Mouse (Mus musculus) left cerebral cortex, postnatal 25 days (tissue): ENCODE results near the gene Akr7a5. TPM values are rescaled to one million over a fixed set of nuclear protein-coding genes. Genes with fewer than 3 reads are reported as not detected.
A peak's percentile ranks its signal among the peaks of the same experiment; 100 is the strongest.

Source experiments
- DNase-seq, 2 experiments: peaks; one replicate each; pipeline ENCODE4 v3.0.0; 2022; ENCODE audit warnings: low spot score in 2 of 2, mixed read lengths in 1 of 2
- intact Hi-C: fragments of 180-260 bp; cut with DNase I; formaldehyde crosslinking; loops from one replicate; pipeline ENCODE4 v1.15.1; 2025
- microRNA-seq, 2 experiments: library from miRNA; unstranded; fragments of <30 nt; microRNA quantifications; one replicate each; pipeline ENCODE4 v1.2.0; 2022
- total RNA-seq, 2 experiments: library from RNA; stranded (reverse); gene quantifications; 2 replicates each; pipeline ENCODE4 v1.2.3; 2021

Gene Akr7a5
- total RNA-seq, 2 experiments from 2014 or later = 24.4 to 30.1 TPM

DNA sequence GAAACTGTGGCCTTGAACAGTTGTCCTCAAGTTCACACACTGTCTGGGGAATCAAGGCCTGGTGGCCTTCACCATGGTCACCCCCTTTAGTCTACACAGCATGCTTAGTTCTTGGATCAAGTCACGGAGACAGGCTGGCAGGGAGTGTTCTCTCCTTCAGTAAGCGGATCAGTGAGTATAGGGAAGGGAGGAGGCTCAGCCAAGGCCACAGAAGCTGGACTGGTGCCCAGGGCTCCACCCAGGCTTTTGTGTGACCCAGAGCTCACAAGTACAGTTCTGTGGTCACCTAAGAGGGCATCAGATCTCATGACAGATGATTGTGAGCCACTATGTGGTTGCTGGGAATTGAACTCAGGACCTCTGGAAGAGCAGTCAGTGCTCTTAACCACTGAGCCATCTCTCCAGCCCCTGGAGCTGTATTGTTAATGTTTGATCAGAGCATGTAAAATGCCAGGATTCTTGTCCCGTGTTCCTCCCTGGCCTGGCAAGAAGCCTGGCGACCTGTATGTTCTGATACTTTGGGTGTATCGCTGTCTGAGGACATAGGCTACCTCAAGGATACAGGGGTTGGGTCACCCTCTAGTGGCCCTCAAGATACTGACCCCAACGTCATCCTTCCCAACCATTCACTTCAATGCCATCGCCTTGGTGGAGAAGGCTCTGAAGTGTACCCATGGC, 31.2 kb downstream of the Akr7a5 start:
- no peak for DNase-seq
- intact Hi-C loops = no loop called here

DNA sequence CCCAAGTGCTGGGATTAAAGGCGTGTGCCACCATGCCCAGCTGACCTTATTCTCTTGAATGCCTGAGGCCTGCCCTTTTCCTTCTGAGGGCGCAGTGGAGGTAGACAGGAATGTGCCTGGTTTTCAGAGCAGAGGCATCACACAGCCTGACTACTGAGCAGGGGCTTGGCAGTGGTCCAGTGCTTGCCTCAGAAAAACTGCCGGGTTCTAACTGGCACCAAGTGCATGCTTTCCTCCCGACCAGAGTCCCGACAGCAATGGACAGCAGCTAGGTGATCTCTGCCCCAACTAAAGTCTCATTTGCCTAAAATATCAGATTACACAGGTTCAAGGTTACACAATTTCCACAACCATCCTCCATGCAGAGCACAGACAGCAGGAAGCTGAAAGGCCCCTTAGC, 33.2 kb downstream of the Akr7a5 start:
- intact Hi-C loops = no loop called here
- peak; percentile 34 to 48 for DNase-seq

DNA sequence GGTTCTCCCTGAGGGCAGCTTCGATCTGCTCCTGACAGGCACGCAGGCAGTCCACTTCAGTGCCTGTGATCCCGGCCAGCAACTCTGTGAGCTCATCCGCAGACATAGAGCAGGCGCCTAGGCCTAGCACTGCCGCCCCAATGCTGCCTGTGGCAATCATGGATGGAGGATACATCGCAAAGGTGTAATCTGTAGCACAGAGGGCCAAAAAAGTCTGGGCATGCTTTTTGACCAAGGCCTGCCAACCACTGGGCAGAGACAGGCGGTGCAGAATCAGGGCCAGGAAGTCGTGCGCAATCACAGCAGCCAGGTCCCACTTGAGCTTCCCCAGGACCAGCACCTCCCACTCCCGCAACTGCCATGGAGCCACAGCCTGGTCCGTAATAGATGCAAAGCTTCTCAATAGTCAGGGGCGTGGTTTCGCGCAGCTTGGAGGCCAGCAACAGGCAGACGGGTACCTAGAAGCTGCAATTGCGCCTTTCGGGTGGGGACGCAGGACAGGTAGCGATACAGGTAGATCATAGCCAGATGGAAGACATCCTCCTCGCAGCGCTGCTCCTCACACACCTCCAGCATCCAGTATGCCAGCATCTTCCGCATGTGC, 35.0 kb downstream of the Akr7a5 start:
- DNase-seq = no peak
- intact Hi-C loops = no loop called here

DNA sequence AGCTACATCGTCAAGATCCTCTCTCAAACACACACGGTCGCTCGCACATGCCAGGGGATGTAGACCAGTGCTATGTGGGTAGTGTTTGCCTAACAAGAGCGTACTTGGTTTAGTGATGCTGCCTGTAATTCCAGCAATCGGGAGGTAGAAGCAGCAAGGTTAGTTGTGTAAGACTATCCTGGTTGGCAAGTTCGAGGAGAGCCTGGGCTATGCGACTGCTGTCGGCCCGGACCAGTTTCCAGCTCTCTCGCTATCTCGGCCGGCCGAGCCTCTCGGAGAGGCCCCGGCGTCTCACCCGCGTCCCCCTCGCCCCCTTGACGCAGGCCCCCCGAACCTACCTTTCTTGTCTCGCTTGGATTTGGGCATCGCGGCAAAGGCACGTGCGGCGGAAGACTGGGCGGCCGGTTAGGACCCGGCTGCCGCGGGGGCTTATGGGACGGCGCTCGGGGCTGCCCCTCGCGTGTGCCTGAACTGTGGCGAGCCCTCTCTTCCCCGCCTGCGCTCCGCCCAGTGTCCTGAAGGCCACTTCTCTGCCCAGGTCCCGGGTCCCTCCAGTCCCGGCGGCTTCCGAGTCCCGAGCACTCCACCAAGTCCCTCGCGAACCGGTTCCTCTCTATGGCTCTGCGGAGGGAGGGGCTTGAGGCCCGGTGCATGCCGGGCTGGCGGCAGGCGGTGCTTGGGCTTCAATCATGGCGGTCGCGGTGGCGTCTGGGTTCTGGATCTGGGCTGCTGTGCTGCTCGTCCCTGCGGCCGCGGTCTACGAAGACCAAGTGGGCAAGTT, 41.6 kb downstream of the Akr7a5 start, which contains the start of the genes Mrto4, Emc1 and Ubr4:
Gene Mrto4, minus strand, starts transcription at position 646 of the 781 bp plus-strand sequence.
Gene Emc1, plus strand, starts transcription at position 657 of the 781 bp plus-strand sequence.
Gene Ubr4, plus strand, starts transcription at position 679 of the 781 bp plus-strand sequence.
- peak; percentile 88 to 89 for DNase-seq
- intact Hi-C loops = loop anchor here (1.0 kb wide), 2 partner anchors 28 to 42 kb away; partner anchors contain the start of genes Akr7a5 and Pqlc2

DNA sequence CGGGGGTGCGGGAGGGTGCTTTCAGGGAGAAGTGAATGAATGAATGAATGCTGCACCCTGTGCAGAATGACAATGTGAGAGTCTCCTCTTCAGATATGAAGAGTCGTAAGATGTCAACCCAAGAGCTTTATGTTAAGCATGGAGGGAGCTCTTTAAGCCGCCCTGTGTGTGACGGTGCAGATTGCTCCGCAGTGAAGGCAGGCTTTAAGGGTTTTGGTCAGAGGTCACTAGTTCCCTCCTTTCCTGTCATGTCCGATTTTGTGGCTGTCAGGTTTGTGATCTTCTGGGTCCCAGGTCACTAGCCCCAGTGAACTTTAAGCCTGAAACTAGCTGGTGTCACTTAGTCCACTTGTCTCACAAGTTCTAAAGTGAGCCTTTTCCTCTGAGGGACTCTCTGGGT, 42.3 kb downstream of the Akr7a5 start:
- DNase-seq = no peak
- intact Hi-C loops = loop anchor here (1.0 kb wide), 2 partner anchors 27 to 43 kb away; partner anchors contain the start of genes Akr7a5 and Pqlc2

DNA sequence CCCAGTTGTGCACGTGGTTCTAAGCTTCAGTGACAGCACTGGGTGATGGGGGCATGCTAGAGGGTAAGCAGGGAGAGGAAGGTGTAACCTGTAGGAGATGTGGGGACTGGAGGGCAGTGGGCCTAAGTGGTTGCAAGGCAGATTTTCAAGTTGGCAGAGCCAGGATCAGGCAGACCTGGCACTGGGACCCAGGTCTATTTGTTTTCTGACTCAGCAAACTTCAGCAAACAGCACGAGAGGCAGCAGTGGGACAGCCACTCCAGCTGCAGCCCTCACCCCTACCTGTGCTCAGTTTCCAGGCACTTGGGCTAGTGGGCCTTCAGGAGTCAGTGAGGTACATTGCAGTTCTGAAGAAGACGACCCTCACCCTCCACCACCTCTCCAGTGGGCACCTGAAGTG, 46.7 kb downstream of the Akr7a5 start:
- DNase-seq = no peak
- intact Hi-C loops = no loop called here

DNA sequence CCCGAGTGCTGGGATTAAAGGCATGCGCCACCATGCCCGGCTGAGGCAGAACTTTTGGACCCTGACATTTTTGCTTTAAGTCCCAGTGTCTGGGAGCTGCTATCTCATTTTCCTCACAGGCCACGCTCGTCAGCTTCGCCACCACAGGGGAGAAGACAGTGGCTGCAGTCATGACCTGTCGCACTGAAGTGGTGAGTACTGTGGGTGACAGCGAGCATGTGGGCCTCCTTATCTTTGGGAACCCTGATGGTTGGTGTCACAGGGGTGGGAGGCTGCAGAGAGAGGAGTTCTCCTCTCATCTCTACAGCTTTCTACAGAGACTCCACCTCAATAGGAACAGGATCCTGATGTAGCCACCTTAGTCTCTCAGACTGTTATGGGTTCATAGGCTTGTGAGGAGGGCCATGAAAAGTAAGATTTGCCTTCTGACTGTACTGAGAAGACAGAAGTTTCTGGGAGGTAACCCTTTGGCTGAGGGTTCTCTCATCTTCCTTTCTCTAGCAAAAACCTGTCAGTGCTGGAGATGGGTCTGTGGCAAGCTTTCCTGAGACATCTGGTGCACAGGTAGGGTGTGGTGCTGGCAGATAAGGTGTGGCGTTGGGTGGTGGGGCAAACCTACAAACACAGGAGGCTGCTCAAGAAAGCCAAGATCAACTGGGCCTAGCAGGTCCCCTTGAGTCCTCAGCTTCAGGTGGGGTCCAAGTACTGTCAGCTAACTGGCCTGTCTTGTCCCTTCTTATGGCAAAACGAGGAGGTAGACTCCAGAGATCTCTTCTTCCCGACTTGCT, 50.4 kb downstream of the Akr7a5 start:
- intact Hi-C loops = no loop called here
- no peak for DNase-seq

DNA sequence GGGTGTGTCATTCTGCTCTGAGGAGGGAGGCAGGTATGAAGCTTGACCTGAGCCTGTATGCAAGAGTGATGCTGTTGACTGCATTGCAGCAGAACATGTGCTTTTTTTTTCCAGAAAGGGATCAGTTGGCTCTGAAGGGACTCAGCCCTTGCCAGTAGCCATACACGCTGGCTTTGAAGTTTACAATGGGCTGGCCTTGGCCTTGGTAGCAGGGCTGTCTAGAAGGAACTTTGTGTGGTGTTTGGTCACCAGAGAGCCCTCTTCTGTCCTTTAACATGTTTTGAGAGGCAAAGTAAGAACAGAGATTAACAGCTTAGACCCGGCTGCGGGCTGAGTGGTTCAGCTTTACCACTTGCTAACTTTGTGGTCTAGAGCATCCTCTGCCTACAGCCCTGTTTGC, 56.8 kb downstream of the Akr7a5 start:
- intact Hi-C loops = no loop called here
- no peak for DNase-seq

Small RNA genes within 50 kb of the gene (microRNA-seq; reads per million reads assigned to microRNA genes)
- gene Gm24245 (0 reads per million in 2 experiments), gene Gm25732 (0.25 to 1.3 reads per million in 2 experiments)

Other genes starting within 250 kb of the Akr7a5 start
- 1 to 10 TPM; 6.4 to 6.6 TPM for gene Htr6, start 235.2 kb upstream of the Akr7a5 start, total RNA-seq
- 10 to 100 TPM; 65.9 to 78.4 TPM for gene Nbl1, start 217.8 kb upstream of the Akr7a5 start, total RNA-seq
- 100 to 1,000 TPM; 215 to 218 TPM for gene Minos1, start 179.6 kb upstream of the Akr7a5 start, total RNA-seq
- gene Capzb, start 117.8 kb upstream of the Akr7a5 start, total RNA-seq = 100 to 1,000 TPM; 350 to 351 TPM
- 10 to 100 TPM; 12.6 to 13.0 TPM for gene Pqlc2, start within 50 bp of the Akr7a5 start, total RNA-seq
- gene Mrto4, start 41.8 kb downstream of the Akr7a5 start, total RNA-seq = 10 to 100 TPM; 43.3 to 45.7 TPM
- gene Emc1, start 41.8 kb downstream of the Akr7a5 start, total RNA-seq = 10 to 100 TPM; 80.2 to 86.8 TPM
- gene Ubr4, start 41.9 kb downstream of the Akr7a5 start, total RNA-seq = 100 to 1,000 TPM; 172 to 174 TPM
- gene Iffo2, start 219.8 kb downstream of the Akr7a5 start, total RNA-seq = 10 to 100 TPM; 15.9 to 17.2 TPM